Mouse (Mus musculus) cerebellum, adult 11-12 months (tissue): ENCODE results near the gene Tdrkh.

Experiments used
- DNase-seq: peaks from one replicate; pipeline ENCODE4 v3.0.0; 2022

Tdrkh gene

GRCm38 (mm10) chr3:94413031-94413679 lies at the start of gene Tdrkh:
Gene Tdrkh, plus strand, starts transcription at chr3:94413273.
- peak; percentile 98 for DNase-seq

GRCm38 (mm10) chr3:94363291-94364153 lies 49.6 kb upstream of the Tdrkh start:
- DNase-seq: peak; percentile 69

- DNase-seq: no peak
Measured at GRCm38 (mm10) chr3:94364154-94364526, 48.9 kb upstream of the Tdrkh start.

- DNase-seq: peak; percentile 78
Measured at GRCm38 (mm10) chr3:94366761-94367160, 46.3 kb upstream of the Tdrkh start.

GRCm38 (mm10) chr3:94367511-94367910 lies 45.6 kb upstream of the Tdrkh start:
- no peak for DNase-seq

- DNase-seq: no peak
Measured at GRCm38 (mm10) chr3:94368631-94369030, 44.4 kb upstream of the Tdrkh start.

- no peak for DNase-seq
Measured at GRCm38 (mm10) chr3:94369709-94370108, 43.4 kb upstream of the Tdrkh start.

- peak; percentile 87 for DNase-seq
Measured at GRCm38 (mm10) chr3:94371637-94372036, 41.4 kb upstream of the Tdrkh start.

GRCm38 (mm10) chr3:94372038-94372437 lies 41.0 kb upstream of the Tdrkh start:
- no peak for DNase-seq

GRCm38 (mm10) chr3:94372641-94373040 lies 40.4 kb upstream of the Tdrkh start, which contains the start of gene Rorc:
Gene Rorc, plus strand, starts transcription at chr3:94372794.
- peak; percentile 85 for DNase-seq

GRCm38 (mm10) chr3:94373090-94373489 lies 40.0 kb upstream of the Tdrkh start:
- DNase-seq: peak; percentile 74

- peak; percentile 85 for DNase-seq
Measured at GRCm38 (mm10) chr3:94373597-94374011, 39.5 kb upstream of the Tdrkh start.

GRCm38 (mm10) chr3:94374636-94375035 lies 38.4 kb upstream of the Tdrkh start:
- peak; percentile 33 for DNase-seq

GRCm38 (mm10) chr3:94375146-94375545 lies 37.9 kb upstream of the Tdrkh start:
- peak; percentile 16 for DNase-seq

- peak; percentile 19 for DNase-seq
Measured at GRCm38 (mm10) chr3:94375861-94376260, 37.2 kb upstream of the Tdrkh start.

GRCm38 (mm10) chr3:94377028-94377923 lies 35.8 kb upstream of the Tdrkh start:
- no peak for DNase-seq

- DNase-seq: no peak
Measured at GRCm38 (mm10) chr3:94379831-94380510, 33.1 kb upstream of the Tdrkh start.

GRCm38 (mm10) chr3:94382308-94382707 lies 30.8 kb upstream of the Tdrkh start:
- DNase-seq: no peak

- no peak for DNase-seq
Measured at GRCm38 (mm10) chr3:94383476-94383875, 29.6 kb upstream of the Tdrkh start.

- no peak for DNase-seq
Measured at GRCm38 (mm10) chr3:94386671-94387070, 26.4 kb upstream of the Tdrkh start.

GRCm38 (mm10) chr3:94387391-94387790 lies 25.7 kb upstream of the Tdrkh start:
- DNase-seq: no peak

- DNase-seq: no peak
Measured at GRCm38 (mm10) chr3:94388047-94388446, 25.0 kb upstream of the Tdrkh start.
